Mouse (Mus musculus): ENCODE measurements around the gene Acoxl.

GRCm38 (mm10) chr2:127961802-127962433, 123.2 kb downstream of the Acoxl start:
- no peak for TF ChIP-seq CTCF (IDR thresholded peaks at IDR 0.05; ENCODE audit: borderline replicate concordance, control insufficient read depth, extremely low read depth, insufficient read depth, low read length, poor library complexity)
- TF ChIP-seq POLR2A (IDR thresholded peaks at IDR 0.05; ENCODE audit: control insufficient read depth, extremely low read depth, insufficient read depth, low read length, poor library complexity), result no peak
